Mouse (Mus musculus) thymus, adult 2 months (tissue): Measurements from ENCODE around the gene Zswim9. TPM values are rescaled to one million over a fixed set of nuclear protein-coding genes. Genes with fewer than 3 reads are reported as not detected.
"Not testable (repeated sequence)": the region's sequence is repeated elsewhere in the genome, so short reads cannot be mapped to it uniquely, and the experiment has no call there.

Source experiments
- DNase-seq: peaks from one replicate; pipeline ENCODE4 v3.0.0; 2021
- H3K27ac ChIP-seq: fragments of 200-500 bp; 2 replicates; pipeline ENCODE4 v1.5.1; 2012; ENCODE audit warnings: low read length, control low read depth; ENCODE audit not compliant: control insufficient read depth, insufficient read depth
- H3K27me3 ChIP-seq: fragments of 200-500 bp; 2 replicates; pipeline ENCODE4 v1.6.1; 2012; ENCODE audit warnings: mild to moderate bottlenecking, low read length, moderate library complexity, mixed read lengths; ENCODE audit not compliant: control insufficient read depth, insufficient read depth
- H3K36me3 ChIP-seq: fragments of 200-500 bp; 2 replicates; pipeline ENCODE4 v1.6.1; 2012; ENCODE audit warnings: mild to moderate bottlenecking, low read length, moderate library complexity; ENCODE audit not compliant: control insufficient read depth, insufficient read depth
- H3K4me1 ChIP-seq: fragments of 200-500 bp; replicated peaks from 2 replicates; pipeline ENCODE4 v1.6.1; 2012; ENCODE audit warnings: low read length; ENCODE audit not compliant: control insufficient read depth, insufficient read depth
- H3K4me3 ChIP-seq: fragments of 200-500 bp; 2 replicates; pipeline ENCODE4 v1.5.1; 2012; ENCODE audit warnings: mild to moderate bottlenecking, low read length, control low read depth, moderate library complexity; ENCODE audit not compliant: control insufficient read depth, insufficient read depth
- CTCF ChIP-seq: fragments of 200-500 bp; IDR thresholded peaks from 2 replicates; pipeline ENCODE4 v1.5.1; 2012; ENCODE audit warnings: mild to moderate bottlenecking, control low read depth, low read length, moderate library complexity, borderline replicate concordance; ENCODE audit not compliant: control insufficient read depth, poor library complexity, insufficient read depth; ENCODE audit errors: extremely low read depth
- POLR2A ChIP-seq: fragments of 200-500 bp; IDR thresholded peaks from 2 replicates; pipeline ENCODE4 v1.6.1; 2012; ENCODE audit warnings: mild to moderate bottlenecking, low read length, control low read depth, moderate library complexity; ENCODE audit not compliant: control insufficient read depth, poor library complexity, insufficient read depth; ENCODE audit errors: extremely low read depth
- WGBS: fragments of 180-500 bp; shearing (Covaris S2); methylation state at CpG from one replicate; pipeline ENCODE4 v1.1.7; 2018; 5-methylcytosine and 5-hydroxymethylcytosine counted together
- polyA plus RNA-seq: library from polyadenylated mRNA; depleted of rRNA; stranded (reverse); fragments of >200 nt; gene quantifications from 2 replicates; pipeline ENCODE4 v1.2.3, GENCODE M21; 2012

The Zswim9 gene
- polyA plus RNA-seq, 1 experiment: 7.8 TPM

DNA sequence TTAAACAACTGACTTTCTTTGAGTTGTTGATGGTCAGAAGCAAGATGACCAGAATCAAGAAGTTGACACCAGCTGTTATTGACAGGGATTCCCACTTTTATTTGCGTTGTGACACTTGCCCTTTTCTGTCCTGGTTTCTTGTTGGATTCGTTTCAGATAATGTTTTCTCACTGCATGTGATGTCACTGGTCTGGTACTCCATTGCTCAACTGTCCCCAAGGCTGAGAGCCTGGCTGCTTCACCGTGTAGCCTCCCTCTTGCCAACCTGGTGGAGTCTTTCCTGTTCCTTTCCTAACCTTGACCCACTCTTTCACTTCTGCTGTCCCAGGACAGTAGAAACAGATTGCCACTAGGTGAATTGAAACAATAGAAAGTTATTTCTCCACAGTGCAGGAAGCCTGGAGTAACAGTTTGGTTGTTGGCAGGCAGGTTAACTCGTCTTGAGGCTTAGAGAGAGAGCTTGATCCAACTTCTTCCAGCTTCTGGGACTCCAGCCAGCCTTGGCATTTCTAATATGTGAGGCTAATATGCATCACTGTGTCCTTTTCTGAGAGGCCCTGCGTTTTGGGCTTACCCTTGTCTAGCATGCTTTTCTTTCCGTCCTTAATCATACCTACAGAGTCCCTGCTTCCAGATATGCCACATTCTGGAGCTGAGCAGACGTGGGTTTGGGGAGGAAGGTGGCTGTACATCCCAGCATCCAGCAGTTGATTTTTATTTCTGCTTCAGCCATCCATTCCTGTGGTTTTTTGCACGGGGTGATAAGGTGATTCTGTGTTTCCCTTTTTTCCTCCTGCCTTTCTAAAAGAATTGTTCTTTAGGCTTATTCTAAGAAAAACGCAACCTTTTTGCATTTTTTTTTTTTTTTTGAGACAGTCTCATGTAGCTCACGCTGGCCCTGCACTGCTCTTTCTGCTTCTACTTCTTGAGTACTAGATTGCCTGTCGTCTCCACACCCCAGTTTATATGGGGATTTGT is 15.6 kb upstream of the Zswim9 start:
- H3K27me3 ChIP-seq: no peaks in the 10 kb centered on the region
- H3K36me3 ChIP-seq: peaks cover 43% of the 10 kb centered on the region
- DNase-seq: no peak
- no peaks in the 10 kb centered on the region for H3K4me1 ChIP-seq
- no peak overlapping the region for H3K27ac ChIP-seq
- TF ChIP-seq CTCF (no peak), POLR2A (no peak)
- no peak overlapping the region for H3K4me3 ChIP-seq
- 87% methylated on average over 11 of the region's 11 CpGs for WGBS

DNA sequence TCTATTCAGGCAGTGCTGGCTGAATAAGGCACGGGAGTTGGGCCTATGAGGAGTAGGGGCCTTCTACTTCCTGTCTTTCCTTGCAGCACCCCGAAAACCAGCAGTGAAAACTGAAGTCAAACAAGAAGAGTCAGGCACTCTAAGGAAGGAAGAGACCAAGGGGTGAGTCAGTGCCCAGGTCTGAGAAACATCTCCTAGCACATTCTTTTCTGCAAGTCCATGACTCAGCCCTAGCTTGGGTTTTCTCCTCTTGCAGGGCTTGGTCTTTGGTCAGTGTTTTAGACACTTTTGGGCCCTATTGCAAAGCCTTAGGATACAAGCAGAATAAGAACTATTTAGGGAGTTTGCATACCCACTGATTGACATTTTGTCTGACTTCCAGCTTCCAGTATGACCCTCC is 12.8 kb upstream of the Zswim9 start:
- 87% methylated on average over 2 of the region's 2 CpGs for WGBS
- DNase-seq: no peak
- H3K27me3 ChIP-seq: no peaks in the 10 kb centered on the region
- no peak overlapping the region for H3K4me3 ChIP-seq
- H3K27ac ChIP-seq: no peak overlapping the region
- H3K36me3 ChIP-seq: peaks cover 48% of the 10 kb centered on the region
- no peaks in the 10 kb centered on the region for H3K4me1 ChIP-seq
- TF ChIP-seq POLR2A (no peak), CTCF (no peak)

DNA sequence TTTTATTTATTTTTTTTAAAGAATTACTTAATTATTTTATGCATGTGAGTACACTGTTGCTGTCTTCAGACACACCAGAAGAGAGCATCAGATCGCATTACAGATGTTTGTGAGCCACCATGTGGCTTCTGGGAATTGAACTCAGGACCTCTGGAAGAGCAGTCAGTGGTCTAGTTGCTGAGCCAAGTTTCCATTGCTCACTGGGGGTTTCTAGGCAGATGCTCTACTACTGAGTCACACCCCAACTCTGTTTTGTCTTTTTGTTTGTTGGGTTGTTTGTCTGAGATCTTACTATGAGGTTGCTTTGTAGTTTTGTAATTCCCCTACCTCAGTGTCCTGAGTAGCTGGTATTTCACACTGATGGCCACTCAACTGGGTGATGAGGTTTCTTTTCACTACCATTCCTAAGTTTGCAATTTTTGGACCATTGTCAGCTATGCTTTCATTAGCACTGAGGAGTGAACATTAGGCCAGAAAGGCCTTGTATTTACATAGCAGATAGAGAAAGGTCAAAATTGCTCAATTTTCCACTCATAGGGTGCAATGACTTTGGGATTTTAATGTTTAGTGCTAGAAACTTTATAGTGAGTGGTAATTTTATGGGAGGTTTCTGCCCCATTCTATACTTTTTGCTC is 11.6 kb upstream of the Zswim9 start:
- peaks cover 42% of the 10 kb centered on the region for H3K36me3 ChIP-seq
- DNase-seq: no peak
- H3K4me1 ChIP-seq: no peaks in the 10 kb centered on the region
- H3K4me3 ChIP-seq: no peak overlapping the region
- TF ChIP-seq POLR2A (no peak), CTCF (no peak)
- no peaks in the 10 kb centered on the region for H3K27me3 ChIP-seq
- H3K27ac ChIP-seq: no peak overlapping the region
- 98% methylated on average over 1 of the region's 1 CpGs for WGBS

DNA sequence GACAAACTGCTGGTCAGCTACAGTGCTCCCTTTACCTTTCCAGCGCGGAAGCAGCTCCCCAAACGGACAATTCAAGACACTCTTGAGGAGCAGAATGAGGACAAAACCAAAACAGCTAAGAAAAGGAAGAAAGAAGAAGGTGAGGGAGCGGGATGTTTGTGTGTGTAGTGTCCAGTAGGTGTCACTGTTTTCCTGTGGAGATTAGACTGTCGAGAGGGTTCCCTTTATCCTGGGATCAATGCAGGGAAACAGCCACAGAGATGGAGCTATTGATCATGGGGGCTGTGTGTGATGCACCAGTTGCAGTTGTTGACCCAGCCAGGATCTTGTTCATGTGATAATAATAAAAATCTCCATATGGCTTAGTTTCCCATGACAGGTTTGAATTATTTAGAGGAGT is 10.1 kb upstream of the Zswim9 start:
- no peaks in the 10 kb centered on the region for H3K27me3 ChIP-seq
- WGBS: 85% methylated on average over 5 of the region's 5 CpGs
- TF ChIP-seq POLR2A (no peak), CTCF (no peak)
- H3K4me3 ChIP-seq: no peak overlapping the region
- no peak for DNase-seq
- no peak overlapping the region for H3K27ac ChIP-seq
- H3K36me3 ChIP-seq: peaks cover 46% of the 10 kb centered on the region
- H3K4me1 ChIP-seq: no peaks in the 10 kb centered on the region

DNA sequence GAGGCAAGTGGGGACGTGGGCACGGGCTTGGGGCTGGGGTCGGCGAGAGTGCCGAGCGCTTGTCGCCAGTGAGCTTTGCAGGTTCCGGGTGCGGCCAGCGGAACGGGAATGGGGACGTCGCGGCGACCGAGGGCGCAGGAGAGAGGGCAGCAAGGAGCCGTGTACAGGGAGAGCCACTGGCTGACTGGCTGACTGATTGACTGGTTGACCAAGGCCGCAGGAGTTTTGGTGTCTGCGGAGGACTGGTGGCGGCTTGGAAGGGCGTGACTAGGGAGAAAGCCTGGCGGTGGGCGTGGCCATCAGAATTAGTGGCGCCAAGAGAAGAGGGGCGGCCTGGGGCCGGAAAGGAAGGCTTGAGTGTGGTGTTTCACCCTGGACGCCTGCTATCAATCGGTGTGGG is 436 bp upstream of the Zswim9 start:
- WGBS: 2% methylated on average over 22 of the region's 29 CpGs
- not testable (repeated sequence) for H3K27me3 ChIP-seq, H3K27ac ChIP-seq, H3K36me3 ChIP-seq, H3K4me1 ChIP-seq, DNase-seq
- H3K4me3 ChIP-seq: peak overlapping the region; percentile 97

DNA sequence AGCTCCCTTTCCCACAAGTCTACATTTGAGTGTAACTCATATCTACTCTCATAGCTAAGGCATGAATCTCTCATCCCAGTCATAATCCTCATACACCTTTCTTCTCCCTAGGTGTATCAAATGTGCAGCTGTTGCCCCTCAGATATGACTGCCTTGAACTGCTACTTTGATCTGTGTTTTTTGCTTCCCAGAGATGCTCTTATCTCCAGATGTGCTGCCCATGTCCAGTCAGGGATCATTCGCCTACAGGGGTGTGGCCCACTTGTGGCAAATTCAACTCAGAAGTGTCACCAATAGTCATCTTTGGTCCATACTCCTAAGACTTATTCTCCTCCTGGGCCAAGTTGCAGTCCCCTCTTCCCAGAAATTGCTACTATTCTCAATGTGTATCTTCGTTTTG is 688 bp downstream of the Zswim9 start:
- peaks cover 3% of the 10 kb centered on the region; the same call in 1 of the 2 replicates for H3K4me1 ChIP-seq
- H3K4me3 ChIP-seq: peak overlapping the region; percentile 97
- H3K36me3 ChIP-seq: no peaks in the 10 kb centered on the region
- peak; percentile 16 for DNase-seq
- TF ChIP-seq POLR2A (no peak), CTCF (no peak)
- H3K27me3 ChIP-seq: no peaks in the 10 kb centered on the region
- no peak overlapping the region for H3K27ac ChIP-seq
- WGBS: 35% methylated on average over 2 of the region's 2 CpGs

DNA sequence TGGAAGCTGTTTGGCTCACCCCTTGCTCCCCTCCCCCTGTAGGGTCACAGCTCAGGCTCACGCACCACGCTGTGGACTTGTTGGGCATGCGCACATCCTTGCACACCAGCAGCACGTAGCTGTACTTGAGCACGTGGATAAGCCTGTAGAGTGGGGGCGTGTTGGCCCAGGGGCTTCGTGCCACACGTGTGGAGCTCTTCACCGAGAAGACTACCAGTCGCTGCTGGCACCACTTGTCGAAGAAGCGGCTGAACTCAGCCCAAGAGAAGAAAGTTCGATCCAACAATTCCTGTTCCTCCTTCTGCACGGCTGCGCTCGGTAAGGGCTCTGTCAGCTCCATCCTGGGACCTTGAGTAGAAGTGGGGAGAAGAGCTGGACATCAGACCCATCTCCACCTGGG is 1.4 kb downstream of the Zswim9 start, which contains the start of gene Lig1:
Lig1 (plus strand) TSS at position 203 of the 400 bp plus-strand sequence.
- no peak for TF ChIP-seq CTCF
- H3K27ac ChIP-seq: no peak within 1 kb of the TSS
- 98% methylated on average over 16 of the region's 16 CpGs for WGBS

More for the DNA sequence above, 1.4 kb downstream of the Zswim9 start, which contains the start of gene Lig1:
- Histone ChIP-seq H3K4me3 (peak within 1 kb of the TSS; percentile 97), H3K27me3 (no peaks in the 10 kb centered on the region), H3K36me3 (no peaks in the 10 kb centered on the region), H3K4me1 (peaks cover 3% of the 10 kb centered on the region; the same call in 1 of the 2 replicates)
- DNase-seq: no peak
